Comparison of ENCODE assay signal across 10 mouse cellular contexts in the genomic region with DNA sequence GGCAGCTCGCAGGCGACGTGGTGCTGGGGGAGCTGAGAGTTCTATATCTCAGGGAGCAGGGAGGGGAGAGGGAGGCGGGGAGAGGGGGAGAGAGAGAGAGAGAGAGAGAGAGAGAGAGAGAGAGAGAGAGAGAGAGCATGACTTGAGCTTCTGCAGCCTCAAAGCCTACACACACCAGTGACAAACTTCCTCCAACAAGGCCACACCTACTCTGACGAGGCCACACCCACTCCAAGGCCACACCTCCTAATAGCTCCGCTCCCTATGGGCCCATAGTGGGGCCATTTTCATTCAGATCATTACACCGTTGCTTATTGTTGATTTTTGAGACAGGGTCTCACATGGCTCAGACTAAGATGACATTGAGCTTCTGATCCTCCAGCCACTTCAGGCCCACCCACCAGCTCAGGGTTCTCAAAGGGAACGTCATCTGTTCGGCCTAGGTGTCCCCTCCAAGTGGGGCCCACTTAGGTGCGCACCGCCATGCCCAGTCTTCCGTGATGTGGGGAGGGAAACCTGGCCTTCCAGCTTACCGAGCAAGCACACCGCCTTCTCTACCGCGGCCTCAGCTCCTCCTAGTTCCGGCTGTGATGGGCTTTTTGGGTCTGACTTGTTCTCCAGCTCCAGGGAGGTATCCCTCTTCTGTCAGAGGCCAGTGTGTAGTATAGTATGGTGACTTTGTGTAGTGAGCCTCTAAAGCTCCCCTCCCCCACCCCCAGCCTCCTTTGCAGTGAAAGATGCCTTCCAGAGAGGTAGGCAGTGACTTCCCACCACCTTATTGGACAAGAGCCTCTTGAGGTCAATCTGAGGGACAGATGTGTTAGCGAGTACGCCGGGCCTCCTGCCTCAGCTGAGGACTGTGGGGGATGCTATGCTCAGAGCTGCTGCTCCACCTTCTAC. TPM values are rescaled to one million over a fixed set of nuclear protein-coding genes. Genes with fewer than 3 reads are reported as not detected.
DNase-seq lines count a peak whose midpoint lies in the region; ATAC-seq and TF ChIP-seq lines count a peak whose summit lies in the region.
"Had no signal": no experiment of that assay in that cellular context is flagged by ENCODE, and none has a peak within 500 bp of the region (broad histone marks: within the 10 kb centered on the region; RNA-seq: fewer than 3 reads in every experiment).

No protein-coding gene starts in this region.

- peaks cover 11% of the 10 kb centered on the region for H3K4me1 ChIP-seq in hindbrain, embryonic 14.5 days (replicated peaks; ENCODE audit: control insufficient read depth, insufficient read depth, low read length)
- peaks cover 40% of the 10 kb centered on the region for H3K4me1 ChIP-seq in hindbrain, embryonic 13.5 days (replicated peaks)
- H3K4me1 ChIP-seq in ES-Bruce4 (ENCODE audit: control insufficient read depth, insufficient read depth, low read length): peaks cover 9% of the 10 kb centered on the region
- peaks cover 60% of the 10 kb centered on the region for H3K4me1 ChIP-seq in liver, embryonic 13.5 days (replicated peaks)

- no peak overlapping the region for H3K9ac ChIP-seq in hindbrain, embryonic 14.5 days
- H3K9ac ChIP-seq in hindbrain, embryonic 13.5 days: no peak overlapping the region
- H3K9ac ChIP-seq in ES-Bruce4 (ENCODE audit: low read depth, poor library complexity, severe bottlenecking): peak overlapping the region; percentile 24; the same call in 1 of the 2 replicates
- H3K9ac ChIP-seq in liver, embryonic 13.5 days: no peak overlapping the region
- H3K9ac ChIP-seq: limb, embryonic 12.5 days had no signal

- TF ChIP-seq EP300 in ES-Bruce4 (IDR thresholded peaks at IDR 0.05; ENCODE audit: insufficient read depth, low read depth, low read length): no peak

- no peak for TF ChIP-seq POLR2A in ES-Bruce4 (IDR thresholded peaks at IDR 0.05; ENCODE audit: insufficient read depth, low read length)

- 0 out of 2 replicates have a peak, but pooled peaks have one; percentile 9 for ATAC-seq in hindbrain, embryonic 14.5 days (ENCODE audit: low FRiP score)
- no peak for ATAC-seq in hindbrain, embryonic 13.5 days (ENCODE audit: low FRiP score)
- ATAC-seq in liver, embryonic 13.5 days (ENCODE audit: low read depth): peak; percentile 10
- ATAC-seq: activated CD4-positive, CD25-positive, alpha-beta regulatory T cell, adult 4 months had no signal

- no peaks in the 10 kb centered on the region for H3K9me3 ChIP-seq in hindbrain, embryonic 14.5 days (ENCODE audit: control insufficient read depth, low read length)
- no peaks in the 10 kb centered on the region for H3K9me3 ChIP-seq in hindbrain, embryonic 13.5 days
- H3K9me3 ChIP-seq in ES-Bruce4 (replicated peaks; ENCODE audit: control insufficient read depth, insufficient read depth, low read length, poor library complexity, severe bottlenecking): no peaks in the 10 kb centered on the region
- H3K9me3 ChIP-seq in liver, embryonic 13.5 days (replicated peaks): no peaks in the 10 kb centered on the region
- H3K9me3 ChIP-seq: limb, embryonic 12.5 days had no signal

- H3K36me3 ChIP-seq in hindbrain, embryonic 14.5 days (replicated peaks; ENCODE audit: control insufficient read depth, insufficient read depth): no peaks in the 10 kb centered on the region
- no peaks in the 10 kb centered on the region for H3K36me3 ChIP-seq in hindbrain, embryonic 13.5 days
- H3K36me3 ChIP-seq in ES-Bruce4 (ENCODE audit: control insufficient read depth, insufficient read depth, low read length, poor library complexity, severe bottlenecking): no peaks in the 10 kb centered on the region
- H3K36me3 ChIP-seq in liver, embryonic 13.5 days: no peaks in the 10 kb centered on the region
- H3K36me3 ChIP-seq: limb, embryonic 12.5 days had no signal

- H3K27me3 ChIP-seq in hindbrain, embryonic 14.5 days (ENCODE audit: control insufficient read depth, insufficient read depth, low read length): no peaks in the 10 kb centered on the region
- no peaks in the 10 kb centered on the region for H3K27me3 ChIP-seq in hindbrain, embryonic 13.5 days
- H3K27me3 ChIP-seq in ES-Bruce4 (ENCODE audit: control insufficient read depth, insufficient read depth, low read length, poor library complexity, severe bottlenecking): no peaks in the 10 kb centered on the region
- H3K27me3 ChIP-seq in liver, embryonic 13.5 days: no peaks in the 10 kb centered on the region
- H3K27me3 ChIP-seq: limb, embryonic 12.5 days had no signal

- no peak overlapping the region for H3K27ac ChIP-seq in hindbrain, embryonic 14.5 days
- no peak overlapping the region for H3K27ac ChIP-seq in hindbrain, embryonic 13.5 days
- peak overlapping the region; percentile 33; the same call in 1 of the 2 replicates for H3K27ac ChIP-seq in ES-Bruce4 (ENCODE audit: insufficient read depth, low read length)
- H3K27ac ChIP-seq in liver, embryonic 13.5 days: no peak overlapping the region
- H3K27ac ChIP-seq: limb, embryonic 12.5 days had no signal

- TF ChIP-seq CTCF in ES-Bruce4 (IDR thresholded peaks at IDR 0.05; ENCODE audit: low read depth, low read length): no peak

- no peak overlapping the region for H3K4me3 ChIP-seq in hindbrain, embryonic 14.5 days (replicated peaks; ENCODE audit: low read length)
- no peak overlapping the region for H3K4me3 ChIP-seq in hindbrain, embryonic 13.5 days
- peak overlapping the region; percentile 50 for H3K4me3 ChIP-seq in ES-Bruce4 (ENCODE audit: low read depth, low read length)
- H3K4me3 ChIP-seq in liver, embryonic 13.5 days (replicated peaks): no peak overlapping the region
- H3K4me3 ChIP-seq: limb, embryonic 12.5 days had no signal

- H3K4me2 ChIP-seq in hindbrain, embryonic 14.5 days (replicated peaks): no peak overlapping the region
- H3K4me2 ChIP-seq in hindbrain, embryonic 13.5 days: no peak overlapping the region
- H3K4me2 ChIP-seq in liver, embryonic 13.5 days: no peak overlapping the region
- H3K4me2 ChIP-seq: limb, embryonic 12.5 days had no signal

- DNase-seq in hindbrain, embryonic 14.5 days (ENCODE audit: low spot score): no peak
- peak; percentile 75 for DNase-seq in cerebellum, adult 9-11 months
- DNase-seq in liver, embryonic 13.5 days: peak; percentile 34
- no peak for DNase-seq in adrenal gland, adult 18-20 months (ENCODE audit: low spot score in 2 of 2)
- no peak for DNase-seq in right cerebral cortex, adult 18-20 months
- DNase-seq: thymus, postnatal 36 days had no signal

- WGBS in hindbrain, embryonic 14.5 days: 76% methylated on average over 20 of the region's 20 CpGs
- WGBS in hindbrain, embryonic 13.5 days: 70% methylated on average over 19 of the region's 20 CpGs
- 57% methylated on average over 20 of the region's 20 CpGs for WGBS in liver, embryonic 13.5 days (ENCODE audit: insufficient replicate concordance)

RNA-seq across cellular contexts. Expression of a gene that starts 8.7 kb away (rescaled TPM):
- polyA plus RNA-seq in hindbrain, embryonic 14.5 days (2014; fragmentation: Nextera tagmentation; extraction: Ambion mirVana): 32.0 and 35.1 TPM in 2 replicates
- polyA plus RNA-seq in hindbrain, embryonic 13.5 days (2015; fragmentation: Nextera tagmentation; extraction: Ambion mirVana): 33.0 and 33.9 TPM in 2 replicates
- polyA plus RNA-seq in ES-Bruce4 (2011; ENCODE audit: insufficient read depth, insufficient read length, low read depth, missing spikeins): 11.7 and 11.8 TPM in 2 replicates
- 5.9 and 7.1 TPM in 2 replicates for polyA plus RNA-seq in liver, embryonic 13.5 days (2015; fragmentation: Nextera tagmentation; extraction: Ambion mirVana)
- 10 to 100 TPM; 46.0 to 94.2 TPM for total RNA-seq in adrenal gland, adult 18-20 months (2021)

RNA-seq across cellular contexts. Expression of a gene that starts 15.6 kb away (rescaled TPM):
- polyA plus RNA-seq in hindbrain, embryonic 14.5 days (2014; fragmentation: Nextera tagmentation; extraction: Ambion mirVana): 694 and 869 TPM in 2 replicates
- 809 and 885 TPM in 2 replicates for polyA plus RNA-seq in hindbrain, embryonic 13.5 days (2015; fragmentation: Nextera tagmentation; extraction: Ambion mirVana)
- 1,928 and 2,044 TPM in 2 replicates for polyA plus RNA-seq in ES-Bruce4 (2011; ENCODE audit: insufficient read depth, insufficient read length, low read depth, missing spikeins)
- polyA plus RNA-seq in liver, embryonic 13.5 days (2015; fragmentation: Nextera tagmentation; extraction: Ambion mirVana): 1,120 and 1,164 TPM in 2 replicates
- 1,000 to 10,000 TPM; 1,092 to 1,268 TPM for total RNA-seq in adrenal gland, adult 18-20 months (2021)

RNA-seq across cellular contexts. Expression of a gene that starts 43.2 kb away (rescaled TPM):
- polyA plus RNA-seq in hindbrain, embryonic 14.5 days (2014; fragmentation: Nextera tagmentation; extraction: Ambion mirVana): 1.9 and 2.5 TPM in 2 replicates
- polyA plus RNA-seq in hindbrain, embryonic 13.5 days (2015; fragmentation: Nextera tagmentation; extraction: Ambion mirVana): 2.9 and 3.8 TPM in 2 replicates
- polyA plus RNA-seq in ES-Bruce4 (2011; ENCODE audit: insufficient read depth, insufficient read length, low read depth, missing spikeins): 1.3 and 1.7 TPM in 2 replicates
- polyA plus RNA-seq in liver, embryonic 13.5 days (2015; fragmentation: Nextera tagmentation; extraction: Ambion mirVana): 0.06 TPM in 1 of 2 replicates, not detected in the other
- under 1 TPM; 0.19 to 0.50 TPM for total RNA-seq in adrenal gland, adult 18-20 months (2021)
- polyA plus RNA-seq: activated CD4-positive, CD25-positive, alpha-beta regulatory T cell, adult 4 months had no signal

Comparison
In these comparisons a context has a peak if more than half of its experiments do, and no peak if none do; other contexts are left out.
1. DNase-seq: peak in cerebellum, adult 9-11 months (single experiment) and liver, embryonic 13.5 days (single experiment); none in hindbrain, embryonic 14.5 days (single experiment), adrenal gland, adult 18-20 months (0 of 2) and right cerebral cortex, adult 18-20 months (single experiment).